Mouse (Mus musculus): Measurements from ENCODE around the gene Ewsr1. TPM values are rescaled to one million over a fixed set of nuclear protein-coding genes. Genes with fewer than 3 reads are reported as not detected.

Ewsr1 gene
- total and polyA plus RNA-seq, 3 experiments: 452 to 1,336 (median 570) TPM

GRCm38 (mm10) chr11:5135914-5136313 lies 36.8 kb upstream of the Ewsr1 start:
- TF ChIP-seq BHLHE40 (IDR thresholded peaks at IDR 0.05; ENCODE audit: borderline replicate concordance, low read depth, low read length) (no peak), CTCF (IDR thresholded peaks at IDR 0.05 in 2 of 3, conservative IDR thresholded peaks at IDR 0.05 in 1 of 3; ENCODE audit: control insufficient read depth in 1 of 3, insufficient read depth in 1 of 3, low read depth in 2 of 3, low read length in 3 of 3, poor library complexity in 1 of 3, severe bottlenecking in 1 of 3) (no peak)
- no peak for DNase-seq (ENCODE audit: low read depth, low spot score)
- Histone ChIP-seq H3K4me1 (ENCODE audit: control insufficient read depth in 1 of 2, insufficient read depth in 2 of 2, low read length in 2 of 2) (peaks cover 0 to 2% of the 10 kb centered on the region in 2 experiments; a peak in 1 of 4 replicates), H3K9me3 (replicated peaks; ENCODE audit: insufficient read depth, low read length) (no peaks in the 10 kb centered on the region), H3K27ac (ENCODE audit: control insufficient read depth, low read depth, low read length) (no peak overlapping the region), H3K9ac (ENCODE audit: control insufficient read depth, low read depth, low read length, poor library complexity, severe bottlenecking) (no peak overlapping the region), H3K27me3 (ENCODE audit: control insufficient read depth in 1 of 2, insufficient read depth in 2 of 2, low read length in 2 of 2) (no peaks in the 10 kb centered on the region; a peak in 1 of 4 replicates), H3K79me2 (ENCODE audit: control insufficient read depth, insufficient read depth, low read length, poor library complexity) (no peaks in the 10 kb centered on the region), H3K4me3 (ENCODE audit: control insufficient read depth in 1 of 2, insufficient read depth in 1 of 2, low read depth in 2 of 2, low read length in 2 of 2) (no peak overlapping the region), H3K36me3 (ENCODE audit: control insufficient read depth in 1 of 2, insufficient read depth in 2 of 2, low read length in 2 of 2) (no peaks in the 10 kb centered on the region)

GRCm38 (mm10) chr11:5132751-5133150 lies 33.7 kb upstream of the Ewsr1 start:
- H3K27me3 ChIP-seq (ENCODE audit: control insufficient read depth in 1 of 2, insufficient read depth in 2 of 2, low read length in 2 of 2): no peaks in the 10 kb centered on the region; a peak in 2 of 4 replicates
- H3K9ac ChIP-seq (ENCODE audit: control insufficient read depth, low read depth, low read length, poor library complexity, severe bottlenecking): no peak overlapping the region
- DNase-seq (ENCODE audit: low read depth, low spot score): no peak
- TF ChIP-seq HCFC1 (IDR thresholded peaks at IDR 0.05; ENCODE audit: low read depth, low read length) (no peak), BHLHE40 (IDR thresholded peaks at IDR 0.05; ENCODE audit: borderline replicate concordance, low read depth, low read length) (no peak), MYB (IDR thresholded peaks at IDR 0.05; ENCODE audit: low read depth, low read length) (no peak), CTCF (IDR thresholded peaks at IDR 0.05 in 2 of 3, conservative IDR thresholded peaks at IDR 0.05 in 1 of 3; ENCODE audit: control insufficient read depth in 1 of 3, insufficient read depth in 1 of 3, low read depth in 2 of 3, low read length in 3 of 3, poor library complexity in 1 of 3, severe bottlenecking in 1 of 3) (no peak), RAD21 (IDR thresholded peaks at IDR 0.05; ENCODE audit: low read depth, low read length) (no peak), RCOR1 (IDR thresholded peaks at IDR 0.05; ENCODE audit: low read depth, low read length) (no peak), SIN3A (IDR thresholded peaks at IDR 0.05; ENCODE audit: low read length) (no peak), ZKSCAN1 (IDR thresholded peaks at IDR 0.05; ENCODE audit: low read depth, low read length) (no peak), POLR2AphosphoS2 (IDR thresholded peaks at IDR 0.05; ENCODE audit: low read length) (no peak), KAT2A (conservative IDR thresholded peaks at IDR 0.05; ENCODE audit: low read depth, low read length) (no peak), ZMIZ1 (IDR thresholded peaks at IDR 0.05; ENCODE audit: low read depth, low read length) (no peak), E2F4 (IDR thresholded peaks at IDR 0.05; ENCODE audit: borderline replicate concordance, low read depth, low read length) (no peak), GABPA (IDR thresholded peaks at IDR 0.05; ENCODE audit: low read depth, low read length) (no peak), MAFK (IDR thresholded peaks at IDR 0.05; ENCODE audit: borderline replicate concordance, low read depth, low read length) (no peak), ELF1 (IDR thresholded peaks at IDR 0.05; ENCODE audit: low read depth, low read length) (no peak), USF2 (IDR thresholded peaks at IDR 0.05; ENCODE audit: borderline replicate concordance in 1 of 2, insufficient read depth in 1 of 2, low read depth in 1 of 2, low read length in 2 of 2) (no peak), UBTF (IDR thresholded peaks at IDR 0.05; ENCODE audit: borderline replicate concordance, insufficient read depth, low read depth, low read length) (no peak), ETS1 (IDR thresholded peaks at IDR 0.05; ENCODE audit: low read depth, low read length) (no peak), CHD2 (IDR thresholded peaks at IDR 0.05; ENCODE audit: low read length) (no peak), USF1 (IDR thresholded peaks at IDR 0.05; ENCODE audit: low read depth, low read length) (no peak)
- H3K27ac ChIP-seq (ENCODE audit: control insufficient read depth, low read depth, low read length): no peak overlapping the region
- H3K79me2 ChIP-seq (ENCODE audit: control insufficient read depth, insufficient read depth, low read length, poor library complexity): no peaks in the 10 kb centered on the region
- no peaks in the 10 kb centered on the region for H3K4me1 ChIP-seq (ENCODE audit: control insufficient read depth in 1 of 2, insufficient read depth in 2 of 2, low read length in 2 of 2)
- no peaks in the 10 kb centered on the region for H3K9me3 ChIP-seq (replicated peaks; ENCODE audit: insufficient read depth, low read length)
- no peak overlapping the region for H3K4me3 ChIP-seq (ENCODE audit: control insufficient read depth in 1 of 2, insufficient read depth in 1 of 2, low read depth in 2 of 2, low read length in 2 of 2)
- no peaks in the 10 kb centered on the region for H3K36me3 ChIP-seq (ENCODE audit: control insufficient read depth in 1 of 2, insufficient read depth in 2 of 2, low read length in 2 of 2)
